Mouse (Mus musculus): ENCODE measurements around the gene Prrt1.

Prrt1 gene

GRCm38 (mm10) chr17:34597566-34598095 is 31.7 kb upstream of the Prrt1 start, which contains the start of gene Ager:
TSS of gene Ager (plus strand) at chr17:34597862.
- DNase-seq (ENCODE audit: low spot score in 2 of 2), result no peak

GRCm38 (mm10) chr17:34599891-34600290 is 29.4 kb upstream of the Prrt1 start:
- no peak for DNase-seq (ENCODE audit: low spot score in 2 of 2)

- DNase-seq (ENCODE audit: low spot score in 2 of 2), result no peak
Measured at GRCm38 (mm10) chr17:34601796-34602195, 27.5 kb upstream of the Prrt1 start.

- peak; percentile 98 to 99 for DNase-seq (ENCODE audit: low spot score in 2 of 2)
Measured at GRCm38 (mm10) chr17:34603375-34604060, 25.8 kb upstream of the Prrt1 start, which contains the start of gene Rnf5. TSS of gene Rnf5 (minus strand) at chr17:34603690.

- peak; percentile 87 to 96 for DNase-seq (ENCODE audit: low spot score in 2 of 2)
Measured at GRCm38 (mm10) chr17:34604061-34604508, 25.2 kb upstream of the Prrt1 start, which contains the start of gene Agpat1. TSS of gene Agpat1 (plus strand) at chr17:34604262.

GRCm38 (mm10) chr17:34604511-34605237 is 24.7 kb upstream of the Prrt1 start:
- DNase-seq (ENCODE audit: low spot score in 2 of 2), result no peak

- DNase-seq (ENCODE audit: low spot score in 2 of 2), result peak; percentile 96 to 98
Measured at GRCm38 (mm10) chr17:34605609-34606008, 23.7 kb upstream of the Prrt1 start.

- no peak for DNase-seq (ENCODE audit: low spot score in 2 of 2)
Measured at GRCm38 (mm10) chr17:34606186-34607039, 22.9 kb upstream of the Prrt1 start.

GRCm38 (mm10) chr17:34607997-34608396 is 21.3 kb upstream of the Prrt1 start:
- DNase-seq (ENCODE audit: low spot score in 2 of 2), result no peak

- no peak for DNase-seq (ENCODE audit: low spot score in 2 of 2)
Measured at GRCm38 (mm10) chr17:34611050-34611449, 18.3 kb upstream of the Prrt1 start.

- DNase-seq (ENCODE audit: low spot score in 2 of 2), result no peak
Measured at GRCm38 (mm10) chr17:34613054-34613645, 16.2 kb upstream of the Prrt1 start.

- DNase-seq (ENCODE audit: low spot score in 2 of 2), result no peak
Measured at GRCm38 (mm10) chr17:34613830-34614229, 15.5 kb upstream of the Prrt1 start.

- no peak for DNase-seq (ENCODE audit: low spot score in 2 of 2)
Measured at GRCm38 (mm10) chr17:34615871-34616270, 13.5 kb upstream of the Prrt1 start, which contains the start of gene Egfl8. TSS of gene Egfl8 (minus strand) at chr17:34615971.

- no peak for DNase-seq (ENCODE audit: low spot score in 2 of 2)
Measured at GRCm38 (mm10) chr17:34618999-34619398, 10.3 kb upstream of the Prrt1 start.

GRCm38 (mm10) chr17:34621006-34621405 is 8.3 kb upstream of the Prrt1 start:
- DNase-seq (ENCODE audit: low spot score in 2 of 2), result no peak

- no peak for DNase-seq (ENCODE audit: low spot score in 2 of 2)
Measured at GRCm38 (mm10) chr17:34623161-34623560, 6.2 kb upstream of the Prrt1 start.

- DNase-seq (ENCODE audit: low spot score in 2 of 2), result no peak
Measured at GRCm38 (mm10) chr17:34624981-34625380, 4.4 kb upstream of the Prrt1 start.

GRCm38 (mm10) chr17:34626062-34626772 is 3.1 kb upstream of the Prrt1 start:
- DNase-seq (ENCODE audit: low spot score in 2 of 2), result no peak

GRCm38 (mm10) chr17:34626773-34627092 is 2.6 kb upstream of the Prrt1 start:
- DNase-seq (ENCODE audit: low spot score in 2 of 2), result no peak

GRCm38 (mm10) chr17:34627093-34627942 is 2.0 kb upstream of the Prrt1 start:
- DNase-seq (ENCODE audit: low spot score in 2 of 2), result peak; percentile 65 to 76
